ENCODE assay signal across 16 mouse cellular contexts in genomic region chr10:43993198-43993597, GRCm38 (mm10).
A peak's percentile ranks its signal among the peaks of the same experiment; 100 is the strongest.
DNase-seq lines count a peak whose midpoint lies in the region; ATAC-seq and TF ChIP-seq lines count a peak whose summit lies in the region.
"Had no signal": no experiment of that assay in that cellular context is flagged by ENCODE, and none has a peak within 500 bp of the region (broad histone marks: within the 10 kb centered on the region; RNA-seq: fewer than 3 reads in every experiment).

No protein-coding gene starts in this region.

- no peak overlapping the region for H3K4me2 ChIP-seq in midbrain, embryonic 15.5 days
- H3K4me2 ChIP-seq in midbrain, postnatal 0 days (ENCODE audit: low read depth, low read length, poor library complexity, severe bottlenecking), result no peak overlapping the region
- H3K4me2 ChIP-seq: midbrain, embryonic 12.5 days had no signal

- H3K9me3 ChIP-seq in midbrain, embryonic 15.5 days, result no peaks in the 10 kb centered on the region
- H3K9me3 ChIP-seq in midbrain, postnatal 0 days (ENCODE audit: low read length), result no peaks in the 10 kb centered on the region
- H3K9me3 ChIP-seq: midbrain, embryonic 12.5 days had no signal

- intact Hi-C loops in heart, postnatal 10 days (cut with DNase I), result no loop called here
- intact Hi-C loops in heart, postnatal 25 days (cut with DNase I), result no loop called here

- no peak overlapping the region for H3K4me3 ChIP-seq in midbrain, embryonic 15.5 days
- no peak overlapping the region for H3K4me3 ChIP-seq in midbrain, postnatal 0 days (ENCODE audit: low read depth, low read length)
- H3K4me3 ChIP-seq: heart, adult 2 months; midbrain, embryonic 12.5 days had no signal

- H3K9ac ChIP-seq in midbrain, embryonic 15.5 days, result no peak overlapping the region
- no peak overlapping the region for H3K9ac ChIP-seq in midbrain, postnatal 0 days (replicated peaks; ENCODE audit: low read length, poor library complexity, severe bottlenecking)
- H3K9ac ChIP-seq: midbrain, embryonic 12.5 days had no signal

- 9% methylated on average over 6 of the region's 6 CpGs for WGBS in midbrain, embryonic 15.5 days
- WGBS in midbrain, postnatal 0 days, result 14% methylated on average over 6 of the region's 6 CpGs

- H3K27ac ChIP-seq in midbrain, embryonic 15.5 days, result no peak overlapping the region
- H3K27ac ChIP-seq in midbrain, postnatal 0 days (ENCODE audit: low read depth, low read length), result no peak overlapping the region
- H3K27ac ChIP-seq: heart, adult 2 months; macrophage; midbrain, embryonic 12.5 days had no signal

- no peak for TF ChIP-seq CTCF in midbrain, postnatal 0 days (IDR thresholded peaks at IDR 0.05)

- no peaks in the 10 kb centered on the region for H3K4me1 ChIP-seq in midbrain, embryonic 15.5 days
- H3K4me1 ChIP-seq in midbrain, postnatal 0 days (ENCODE audit: insufficient read depth, low read length), result no peaks in the 10 kb centered on the region
- H3K4me1 ChIP-seq: midbrain, embryonic 12.5 days had no signal

- peak; percentile 48; the same call in 1 of the 2 replicates for ATAC-seq in midbrain, embryonic 15.5 days (replicated peaks)
- no peak for ATAC-seq in midbrain, postnatal 0 days (ENCODE audit: low FRiP score)

- H3K27me3 ChIP-seq in midbrain, embryonic 15.5 days (replicated peaks), result no peaks in the 10 kb centered on the region
- no peaks in the 10 kb centered on the region for H3K27me3 ChIP-seq in midbrain, postnatal 0 days (ENCODE audit: insufficient read depth, low read length)
- H3K27me3 ChIP-seq: CH12.LX had no signal

- peak; percentile 27 for DNase-seq in adrenal gland, postnatal 14 days
- DNase-seq in adrenal gland, postnatal 4 days (ENCODE audit: low spot score in 2 of 2), result no peak
- peak; percentile 19 to 43 for DNase-seq in heart, postnatal 10 days
- DNase-seq in heart, postnatal 25 days (ENCODE audit: low spot score), result no peak
- DNase-seq in midbrain, postnatal 0 days (ENCODE audit: low spot score), result no peak
- DNase-seq in retina, postnatal 1 day, result peak; percentile 27
- DNase-seq in right cerebral cortex, adult 18-20 months, result no peak
- DNase-seq: cerebellum, postnatal 14 days; embryo, embryonic 11 days; gastrocnemius, postnatal 10 days; heart, adult 2 months; lung, adult 2 months had no signal

- no peaks in the 10 kb centered on the region for H3K36me3 ChIP-seq in midbrain, embryonic 15.5 days (replicated peaks)
- H3K36me3 ChIP-seq in midbrain, postnatal 0 days (ENCODE audit: insufficient read depth, low read length), result no peaks in the 10 kb centered on the region
- H3K36me3 ChIP-seq: midbrain, embryonic 12.5 days had no signal

Comparison
In these comparisons a context has a peak if more than half of its experiments do, and no peak if none do; other contexts are left out.
1. DNase-seq: peak in adrenal gland, postnatal 14 days (single experiment), heart, postnatal 10 days (2 of 2) and retina, postnatal 1 day (single experiment); none in adrenal gland, postnatal 4 days (0 of 2), heart, postnatal 25 days (single experiment), midbrain, postnatal 0 days (single experiment) and right cerebral cortex, adult 18-20 months (single experiment).